Mouse (Mus musculus) ovary, adult 2 months (tissue): ENCODE results near the gene Il17rb. TPM values are rescaled to one million over a fixed set of nuclear protein-coding genes. Genes with fewer than 3 reads are reported as not detected.

Experiments used
- polyA plus RNA-seq: library from polyadenylated mRNA; depleted of rRNA; stranded (reverse); fragments of >200 nt; gene quantifications from 2 replicates; pipeline ENCODE4 v1.2.3, GENCODE M21; 2012; rRNA removed

Gene Il17rb
- 10.7 and 12.8 TPM in 2 replicates for polyA plus RNA-seq

DNA sequence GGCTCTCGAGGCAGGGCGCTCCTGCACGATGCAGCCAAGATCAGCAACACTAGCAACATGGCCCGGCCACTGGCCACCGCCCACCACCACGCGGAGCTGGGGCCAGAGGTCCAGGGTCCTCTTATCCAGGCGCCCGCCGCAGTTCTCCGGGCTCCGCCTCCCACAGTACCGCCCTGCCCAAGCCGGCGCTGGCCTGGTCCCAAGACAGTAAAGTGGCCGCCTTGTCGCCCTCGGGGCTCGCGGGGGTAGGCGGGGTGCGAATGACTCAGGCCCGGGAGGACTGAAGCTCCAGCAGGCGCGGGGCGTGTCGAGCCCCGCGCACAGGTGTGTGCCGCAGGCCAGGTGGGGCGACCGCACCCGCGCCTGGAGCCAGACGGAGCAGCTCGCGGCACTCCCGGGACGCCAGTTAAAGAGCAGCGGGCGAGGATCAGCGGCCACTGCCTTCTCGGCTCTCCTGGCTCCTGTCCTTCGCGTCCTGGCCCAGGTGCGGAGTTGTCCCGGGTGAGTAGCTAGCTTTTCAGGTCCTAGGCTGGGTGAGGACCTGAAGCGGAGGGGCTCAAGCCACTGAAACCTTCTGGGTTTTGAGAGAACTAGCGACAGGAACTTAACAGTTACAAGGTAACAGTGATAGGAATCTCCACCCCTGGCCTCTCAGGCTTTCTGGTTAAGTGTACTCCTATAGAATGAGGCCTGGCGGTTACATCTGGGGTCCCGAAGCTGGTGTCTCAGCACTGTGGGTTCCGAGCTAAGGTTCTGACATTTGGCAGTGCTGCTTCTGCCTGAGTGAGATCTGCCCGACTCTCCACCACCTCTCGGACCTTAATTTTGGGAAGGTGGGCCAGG is at the start of gene Il17rb, which contains the start of gene Chdh:
Gene Il17rb (minus strand): TSS at position 164 of the 843 bp plus-strand sequence.
Gene Chdh (plus strand): TSS at position 291 of the 843 bp plus-strand sequence.

DNA sequence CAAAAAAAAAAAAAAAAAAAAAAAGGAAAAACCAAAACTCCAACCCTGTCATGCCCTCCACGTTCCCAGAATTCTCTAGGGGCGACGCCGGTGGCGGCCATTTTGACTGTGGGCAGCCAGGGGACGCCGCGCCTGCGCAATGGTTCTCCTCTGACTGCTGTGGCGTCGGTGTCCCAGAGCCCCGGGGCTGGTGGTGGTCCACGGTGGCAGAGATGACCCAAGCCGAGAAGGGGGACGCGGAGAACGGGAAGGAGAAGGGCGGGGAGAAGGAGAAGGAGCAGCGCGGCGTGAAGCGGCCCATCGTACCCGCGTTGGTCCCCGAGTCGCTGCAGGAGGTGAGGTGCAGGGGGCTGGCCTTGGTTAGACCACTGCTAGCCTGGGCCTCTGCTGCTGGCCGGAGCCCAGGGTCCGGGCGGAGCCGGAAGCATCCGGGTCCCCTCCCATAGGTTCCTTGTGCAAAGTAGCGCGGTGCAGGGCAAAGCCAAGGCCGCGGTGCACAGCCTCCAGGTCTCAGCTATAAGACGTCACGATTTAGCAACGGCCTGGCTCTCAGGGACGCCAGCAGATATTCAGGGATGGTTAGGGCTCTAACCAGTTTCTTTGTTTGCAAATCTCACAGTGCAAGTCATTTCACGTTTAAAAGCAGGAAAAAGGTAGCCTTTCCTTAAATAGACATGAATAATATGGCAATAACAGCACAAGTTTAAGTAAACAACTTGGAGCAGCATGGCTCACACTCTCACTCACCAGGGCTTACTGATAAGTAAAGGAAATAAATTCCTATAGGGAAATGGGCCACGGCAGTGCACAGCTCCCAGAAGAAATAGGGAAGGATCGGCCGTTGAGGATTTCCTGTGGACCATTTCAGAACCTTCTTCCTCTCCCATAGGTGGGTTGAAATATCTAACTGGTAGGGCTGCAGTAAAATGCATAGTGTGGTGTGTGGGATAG is 30.2 kb downstream of the Il17rb start, which contains the start of gene Actr8:
Gene Actr8 (plus strand): TSS at position 84 of the 951 bp plus-strand sequence.

DNA sequence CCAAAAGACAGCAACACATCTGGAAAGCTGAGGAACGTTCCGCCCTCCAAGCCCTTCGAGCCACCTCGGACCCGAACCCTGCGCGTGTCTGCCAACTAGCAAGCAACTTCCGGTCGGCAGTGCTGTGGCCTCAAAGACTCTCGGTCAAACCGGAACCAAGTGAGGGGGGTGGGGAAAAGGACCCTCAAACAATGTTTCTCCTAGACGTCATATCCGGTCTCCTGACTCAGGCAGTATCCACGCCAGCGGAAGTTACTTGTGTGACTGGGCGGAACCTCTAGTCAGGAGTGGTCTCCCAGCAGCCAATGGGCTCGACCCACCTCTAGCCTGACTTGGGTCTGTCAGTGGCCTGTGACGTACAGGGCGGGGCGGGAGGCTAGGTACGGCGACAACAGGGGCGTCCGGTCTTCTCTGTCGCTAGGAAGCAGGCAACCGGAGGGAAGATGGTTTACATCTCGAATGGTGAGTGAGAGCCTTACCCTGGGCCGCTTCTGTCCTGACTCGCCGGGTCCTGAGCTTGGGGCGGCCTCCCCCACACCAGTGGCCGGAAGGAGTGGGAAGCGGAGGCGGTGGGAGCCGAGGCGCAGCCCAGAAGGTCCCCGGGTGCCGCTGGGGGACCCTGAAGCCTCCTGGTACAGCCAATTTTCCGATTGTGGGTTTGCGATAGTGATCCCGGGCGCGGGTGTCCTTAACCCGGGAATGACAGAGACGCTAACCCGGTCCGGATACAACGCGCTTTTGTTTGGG is 40.4 kb downstream of the Il17rb start, which contains the start of gene Selenok:
Gene Selenok (plus strand): TSS at position 234 of the 747 bp plus-strand sequence.

Other genes with a start within 250 kb of the Il17rb start
- gene Selenok, start 40.6 kb downstream of the Il17rb start, polyA plus RNA-seq: 16.4 and 22.1 TPM in 2 replicates
- 12.4 and 15.6 TPM in 2 replicates for gene Actr8, start 30.6 kb downstream of the Il17rb start, polyA plus RNA-seq
- 49.3 and 49.6 TPM in 2 replicates for gene Chdh, start 127 bp upstream of the Il17rb start, polyA plus RNA-seq